Mouse (Mus musculus) left cerebral cortex, adult 2 months (tissue): ENCODE data around the gene A3galt2. TPM values are rescaled to one million over a fixed set of nuclear protein-coding genes. Genes with fewer than 3 reads are reported as not detected.

Experiments
- DNase-seq, 2 experiments: peaks; one replicate each; pipeline ENCODE4 v3.0.0; 2021 to 2022; ENCODE audit warnings: low spot score in 2 of 2, mixed read lengths in 1 of 2; ENCODE audit errors: extremely low spot score in 1 of 2
- H3K27ac ChIP-seq: fragments of 200-600 bp; 2 replicates; pipeline ENCODE4 v1.8.1; 2022
- H3K4me3 ChIP-seq: fragments of 200-600 bp; 2 replicates; pipeline ENCODE4 v1.8.1; 2022
- CTCF ChIP-seq: fragments of 200-600 bp; IDR thresholded peaks from 2 replicates; pipeline ENCODE4 v1.8.1; 2022; ENCODE audit warnings: antibody characterized with exemption, mild to moderate bottlenecking, moderate library complexity
- intact Hi-C: fragments of 180-260 bp; cut with DNase I; formaldehyde crosslinking; loops from one replicate; pipeline ENCODE4 v1.15.1; 2025
- total RNA-seq, 2 experiments: library from RNA; stranded (reverse); gene quantifications; 2 replicates each; pipeline ENCODE4 v1.2.3; 2021

Gene A3galt2
- total RNA-seq, 2 experiments from 2014 or later: 0.27 to 0.54 TPM

DNA sequence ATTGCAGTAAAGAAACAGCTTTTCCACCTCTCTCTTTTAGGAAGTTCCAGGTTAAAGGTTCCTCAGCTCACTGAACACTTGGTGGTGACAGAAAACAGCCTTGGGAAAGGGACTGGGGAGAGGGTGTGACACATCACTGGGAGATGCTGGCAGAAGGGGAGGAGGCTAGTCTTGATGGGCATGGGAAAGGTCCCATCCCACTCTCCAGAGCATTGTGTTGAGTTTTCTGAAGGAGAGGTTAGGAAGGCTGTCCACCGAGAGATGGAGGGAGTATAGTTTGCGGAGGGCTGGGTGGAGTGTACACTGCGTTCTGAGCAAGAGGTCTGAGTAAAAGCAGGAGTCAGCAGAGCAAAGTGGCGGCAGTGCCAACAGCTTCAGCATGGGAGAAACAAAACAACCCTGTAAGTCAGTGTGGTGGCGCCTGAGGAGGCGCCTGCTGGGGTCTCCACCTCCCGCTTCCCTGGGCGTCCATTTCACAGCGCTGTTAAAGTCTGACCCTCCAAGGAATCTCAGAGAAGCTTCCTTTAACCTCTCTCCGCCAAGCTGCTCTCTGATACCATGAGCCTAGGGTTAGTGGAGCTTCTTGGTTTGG is 12.7 kb upstream of the A3galt2 start:
- no peak for TF ChIP-seq CTCF
- no peak overlapping the region for H3K4me3 ChIP-seq
- no peak for DNase-seq
- H3K27ac ChIP-seq: no peak overlapping the region
- intact Hi-C loops: no loop called here

- no peak for TF ChIP-seq CTCF
- DNase-seq: no peak
- intact Hi-C loops: no loop called here
- Histone ChIP-seq H3K4me3 (no peak overlapping the region), H3K27ac (no peak overlapping the region)
Measured at GRCm38 (mm10) chr4:128743031-128743626, 12.0 kb upstream of the A3galt2 start.

- H3K27ac ChIP-seq: no peak overlapping the region
- DNase-seq: no peak
- intact Hi-C loops: no loop called here
- no peak for TF ChIP-seq CTCF
- H3K4me3 ChIP-seq: no peak overlapping the region
Measured at GRCm38 (mm10) chr4:128745160-128745559, 10.0 kb upstream of the A3galt2 start.

GRCm38 (mm10) chr4:128747614-128748270 is 7.4 kb upstream of the A3galt2 start:
- intact Hi-C loops: no loop called here
- DNase-seq: no peak
- H3K27ac ChIP-seq: no peak overlapping the region
- no peak overlapping the region for H3K4me3 ChIP-seq
- no peak for TF ChIP-seq CTCF

DNA sequence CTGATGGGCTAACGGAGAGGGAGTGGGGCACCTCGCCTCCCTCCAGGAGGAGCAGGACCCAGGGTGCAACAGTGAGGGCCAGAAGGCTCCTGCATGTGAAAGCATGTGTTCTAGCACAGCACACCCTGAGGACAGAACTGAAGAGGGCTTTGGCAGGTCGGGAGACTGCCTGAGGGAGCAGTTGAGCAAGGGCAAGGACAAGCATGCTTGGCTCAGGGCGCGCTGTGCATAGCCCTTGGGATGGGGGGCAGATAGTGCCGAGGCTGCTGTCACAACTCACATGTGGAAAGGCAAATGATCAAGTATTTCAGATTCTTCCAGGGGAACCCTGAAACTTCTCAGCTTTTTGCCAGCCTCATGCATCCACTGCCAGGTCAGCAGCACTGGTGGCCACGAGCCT is 6.9 kb upstream of the A3galt2 start:
- no peak overlapping the region for H3K27ac ChIP-seq
- intact Hi-C loops: no loop called here
- no peak overlapping the region for H3K4me3 ChIP-seq
- no peak for TF ChIP-seq CTCF
- no peak for DNase-seq

DNA sequence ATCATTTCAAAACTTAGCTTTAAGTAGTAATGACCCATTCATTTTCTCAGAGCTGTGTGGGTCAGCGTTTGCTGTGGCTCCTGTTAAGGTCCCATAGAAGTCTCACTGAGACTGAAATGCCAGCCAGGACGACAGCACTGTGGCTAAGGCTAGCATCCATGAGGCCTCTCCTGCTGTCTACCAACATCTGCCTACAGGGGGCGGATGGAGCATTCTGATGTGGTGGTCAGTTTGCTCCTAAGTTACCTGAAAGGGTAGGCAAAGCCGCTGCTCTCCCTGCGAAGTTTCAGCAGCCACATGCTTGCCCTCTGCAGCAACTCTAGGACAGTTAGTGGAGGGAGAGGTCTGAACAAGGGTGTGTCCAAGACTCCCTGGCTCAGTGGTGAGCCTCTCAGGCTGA is 4.2 kb upstream of the A3galt2 start:
- Histone ChIP-seq H3K27ac (no peak overlapping the region), H3K4me3 (no peak overlapping the region)
- peak; percentile 34 for TF ChIP-seq CTCF
- intact Hi-C loops: no loop called here
- no peak for DNase-seq

- DNase-seq: no peak
- H3K27ac ChIP-seq: no peak overlapping the region
- intact Hi-C loops: no loop called here
- no peak for TF ChIP-seq CTCF
- H3K4me3 ChIP-seq: no peak overlapping the region
Measured at GRCm38 (mm10) chr4:128752031-128752757, 3.0 kb upstream of the A3galt2 start.

- Histone ChIP-seq H3K4me3 (no peak overlapping the region), H3K27ac (no peak overlapping the region)
- DNase-seq: no peak
- intact Hi-C loops: no loop called here
- no peak for TF ChIP-seq CTCF
Measured at GRCm38 (mm10) chr4:128753571-128753970, 1.6 kb upstream of the A3galt2 start.

GRCm38 (mm10) chr4:128755900-128756299 is 736 bp downstream of the A3galt2 start:
- no peak overlapping the region for H3K27ac ChIP-seq
- no peak for DNase-seq
- TF ChIP-seq CTCF: no peak
- intact Hi-C loops: loop anchor here (5.0 kb wide), 1 partner anchor 106 kb away; no protein-coding TSS in a partner anchor
- H3K4me3 ChIP-seq: no peak overlapping the region

- Histone ChIP-seq H3K4me3 (no peak overlapping the region), H3K27ac (no peak overlapping the region)
- intact Hi-C loops: loop anchor here (5.0 kb wide), 1 partner anchor 103 kb away; no protein-coding TSS in a partner anchor
- TF ChIP-seq CTCF: no peak
- no peak for DNase-seq
Measured at GRCm38 (mm10) chr4:128759214-128759613, 4.0 kb downstream of the A3galt2 start.

- no peak overlapping the region for H3K4me3 ChIP-seq
- TF ChIP-seq CTCF: no peak
- intact Hi-C loops: no loop called here
- no peak overlapping the region for H3K27ac ChIP-seq
- DNase-seq: no peak
Measured at GRCm38 (mm10) chr4:128760029-128760428, 4.9 kb downstream of the A3galt2 start.

GRCm38 (mm10) chr4:128766929-128767328 is 11.8 kb downstream of the A3galt2 start:
- no peak for TF ChIP-seq CTCF
- intact Hi-C loops: no loop called here
- Histone ChIP-seq H3K27ac (no peak overlapping the region), H3K4me3 (no peak overlapping the region)
- DNase-seq: no peak
